Mouse (Mus musculus): ENCODE measurements around the gene Rnf169. TPM values are rescaled to one million over a fixed set of nuclear protein-coding genes. Genes with fewer than 3 reads are reported as not detected.

The Rnf169 gene
- polyA plus RNA-seq, 1 experiment, result 2.2 TPM

DNA sequence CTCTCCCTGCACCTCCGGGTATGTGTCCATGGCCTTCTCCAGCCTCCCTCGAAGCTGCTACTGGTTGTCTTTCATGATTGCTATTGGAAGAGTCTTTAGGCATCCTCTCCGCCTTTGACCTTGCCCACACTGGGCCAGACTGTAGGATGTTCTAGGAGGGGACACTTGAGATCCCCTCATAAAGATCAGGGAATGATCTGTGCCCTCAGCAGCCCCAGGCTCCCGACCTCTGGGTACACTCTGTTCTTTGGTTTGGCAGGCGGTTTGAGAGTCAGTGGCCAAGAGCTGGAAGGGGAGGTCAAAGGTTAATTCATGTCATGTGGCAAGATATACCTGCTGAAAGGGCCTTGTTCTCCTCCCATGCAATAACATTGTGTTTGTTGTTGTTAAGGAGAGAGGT, 30.5 kb upstream of the Rnf169 start:
- no peak overlapping the region for H3K4me3 ChIP-seq (ENCODE audit: low read depth, low read length)
- H3K36me3 ChIP-seq (ENCODE audit: control insufficient read depth, insufficient read depth, low read length), result no peaks in the 10 kb centered on the region
- WGBS, result 41% methylated on average over 5 of the region's 5 CpGs
- H3K27ac ChIP-seq (ENCODE audit: insufficient read depth, low read depth, low read length), result no peak overlapping the region
- H3K27me3 ChIP-seq (ENCODE audit: control insufficient read depth, insufficient read depth, low read length), result peaks cover 16% of the 10 kb centered on the region
- TF ChIP-seq CTCF (IDR thresholded peaks at IDR 0.05; ENCODE audit: extremely low read depth, insufficient read length, insufficient replicate concordance, low read depth, low read length), result no peak
- TF ChIP-seq POLR2A (IDR thresholded peaks at IDR 0.05; ENCODE audit: low read depth, low read length), result no peak
- peaks cover 4% of the 10 kb centered on the region; the same call in 1 of the 2 replicates for H3K4me1 ChIP-seq (ENCODE audit: control insufficient read depth, insufficient read depth, insufficient read length, low read length)

DNA sequence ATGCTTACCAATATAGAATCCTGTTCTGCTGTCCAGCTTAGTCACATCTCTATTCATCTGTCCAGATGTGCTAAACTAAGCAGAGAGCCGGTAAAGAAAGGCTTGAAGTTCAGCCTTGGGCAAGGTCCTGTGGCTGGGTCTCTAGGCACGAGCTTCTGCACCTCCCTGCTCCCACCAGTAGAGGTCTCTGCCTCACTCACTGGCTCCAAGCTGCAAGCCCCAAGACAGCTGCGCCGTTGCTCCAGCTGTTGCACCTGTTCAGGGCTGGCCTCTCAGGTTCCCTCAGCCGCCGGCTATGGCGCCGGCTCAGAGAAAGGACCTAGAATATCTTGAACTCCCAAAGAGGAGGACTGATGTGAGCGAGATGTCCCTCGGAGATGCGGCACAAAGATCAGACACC, 29.4 kb upstream of the Rnf169 start:
- Histone ChIP-seq H3K4me1 (ENCODE audit: control insufficient read depth, insufficient read depth, insufficient read length, low read length) (peaks cover 4% of the 10 kb centered on the region; the same call in 1 of the 2 replicates), H3K36me3 (ENCODE audit: control insufficient read depth, insufficient read depth, low read length) (no peaks in the 10 kb centered on the region), H3K4me3 (ENCODE audit: low read depth, low read length) (no peak overlapping the region), H3K27me3 (ENCODE audit: control insufficient read depth, insufficient read depth, low read length) (peaks cover 26% of the 10 kb centered on the region), H3K27ac (ENCODE audit: insufficient read depth, low read depth, low read length) (no peak overlapping the region)
- TF ChIP-seq CTCF (IDR thresholded peaks at IDR 0.05; ENCODE audit: extremely low read depth, insufficient read length, insufficient replicate concordance, low read depth, low read length) (peak; percentile 74), POLR2A (IDR thresholded peaks at IDR 0.05; ENCODE audit: low read depth, low read length) (peak; percentile 36; the same call in 1 of the 2 replicates)
- 10% methylated on average over 11 of the region's 11 CpGs for WGBS

DNA sequence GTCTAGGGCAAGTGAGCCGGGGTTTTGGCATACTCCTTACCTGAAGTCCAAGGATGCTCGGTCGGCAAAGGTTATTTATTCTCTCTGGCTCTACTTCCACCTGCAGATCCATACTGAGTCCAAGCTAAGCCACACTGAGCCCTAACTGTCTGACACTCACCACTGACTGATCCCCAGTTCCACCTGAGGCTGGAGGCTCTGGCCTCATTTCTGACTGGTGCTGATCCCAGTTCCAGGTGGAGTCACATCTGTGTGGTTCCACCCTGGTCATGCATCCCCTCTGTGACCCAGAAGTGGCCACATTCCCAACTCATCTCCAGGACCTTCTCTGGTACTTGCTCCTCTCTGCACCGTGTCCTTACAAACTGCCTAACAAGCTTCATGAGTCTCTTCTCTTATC, 28.5 kb upstream of the Rnf169 start:
- Histone ChIP-seq H3K4me3 (ENCODE audit: low read depth, low read length) (no peak overlapping the region), H3K4me1 (ENCODE audit: control insufficient read depth, insufficient read depth, insufficient read length, low read length) (peaks cover 4% of the 10 kb centered on the region; the same call in 1 of the 2 replicates), H3K27ac (ENCODE audit: insufficient read depth, low read depth, low read length) (no peak overlapping the region), H3K36me3 (ENCODE audit: control insufficient read depth, insufficient read depth, low read length) (no peaks in the 10 kb centered on the region), H3K27me3 (ENCODE audit: control insufficient read depth, insufficient read depth, low read length) (peaks cover 27% of the 10 kb centered on the region)
- WGBS, result 82% methylated on average over 4 of the region's 4 CpGs
- TF ChIP-seq POLR2A (IDR thresholded peaks at IDR 0.05; ENCODE audit: low read depth, low read length) (no peak), CTCF (IDR thresholded peaks at IDR 0.05; ENCODE audit: extremely low read depth, insufficient read length, insufficient replicate concordance, low read depth, low read length) (no peak)

DNA sequence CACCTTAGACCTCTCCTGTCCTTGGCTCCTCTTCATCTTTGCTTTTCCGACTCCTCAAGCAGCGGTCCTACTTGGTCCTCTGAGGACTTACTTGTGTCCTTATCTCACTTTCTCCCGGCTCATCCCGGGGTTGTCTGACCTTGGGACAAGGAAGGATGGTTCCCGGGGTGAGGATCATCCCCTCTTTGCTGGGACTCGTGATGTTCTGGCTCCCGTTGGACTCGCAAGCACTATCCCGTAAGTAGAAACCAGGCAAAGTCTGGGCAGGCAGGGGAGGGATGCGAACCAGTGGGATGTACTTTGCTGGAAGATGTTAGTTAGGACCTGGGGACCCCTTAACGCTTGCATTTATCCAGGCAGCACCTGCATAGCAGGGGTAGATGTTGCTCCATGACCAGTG, 26.2 kb upstream of the Rnf169 start:
- no peak overlapping the region for H3K27ac ChIP-seq (ENCODE audit: insufficient read depth, low read depth, low read length)
- no peaks in the 10 kb centered on the region for H3K36me3 ChIP-seq (ENCODE audit: control insufficient read depth, insufficient read depth, low read length)
- WGBS, result 7% methylated on average over 11 of the region's 11 CpGs
- TF ChIP-seq CTCF (IDR thresholded peaks at IDR 0.05; ENCODE audit: extremely low read depth, insufficient read length, insufficient replicate concordance, low read depth, low read length), result no peak
- H3K4me3 ChIP-seq (ENCODE audit: low read depth, low read length), result no peak overlapping the region
- H3K4me1 ChIP-seq (ENCODE audit: control insufficient read depth, insufficient read depth, insufficient read length, low read length), result peaks cover 4% of the 10 kb centered on the region; the same call in 1 of the 2 replicates
- peaks cover 27% of the 10 kb centered on the region for H3K27me3 ChIP-seq (ENCODE audit: control insufficient read depth, insufficient read depth, low read length)

DNA sequence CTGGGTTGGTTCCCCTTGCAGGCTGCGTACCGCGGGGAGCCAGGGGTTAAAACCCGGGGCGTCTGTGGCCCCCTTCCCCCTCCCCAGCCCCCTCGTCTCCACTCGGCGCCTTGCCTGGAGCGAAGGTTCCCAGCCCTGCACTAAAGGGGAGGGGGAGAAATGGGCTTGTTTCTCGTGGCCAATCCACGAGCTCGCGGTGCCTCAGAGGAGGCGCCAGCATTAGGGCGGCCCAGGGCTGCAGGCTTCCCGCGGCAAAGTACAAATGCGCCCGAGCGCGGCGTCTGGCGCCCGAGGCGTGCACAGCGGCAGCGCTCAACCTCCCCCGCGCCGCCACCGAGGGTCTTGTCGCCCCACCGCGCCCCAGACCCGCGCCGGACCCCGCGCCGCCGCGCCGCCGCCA, 25.5 kb upstream of the Rnf169 start, which contains the start of gene Chrdl2:
Chrdl2 (plus strand) TSS at position 383 of the 400 bp plus-strand sequence.
- Histone ChIP-seq H3K4me3 (ENCODE audit: low read depth, low read length) (peak within 1 kb of the TSS; percentile 36), H3K36me3 (ENCODE audit: control insufficient read depth, insufficient read depth, low read length) (no peaks in the 10 kb centered on the region), H3K4me1 (ENCODE audit: control insufficient read depth, insufficient read depth, insufficient read length, low read length) (peaks cover 4% of the 10 kb centered on the region; the same call in 1 of the 2 replicates), H3K27me3 (ENCODE audit: control insufficient read depth, insufficient read depth, low read length) (peaks cover 27% of the 10 kb centered on the region), H3K27ac (ENCODE audit: insufficient read depth, low read depth, low read length) (no peak within 1 kb of the TSS)
- TF ChIP-seq CTCF (IDR thresholded peaks at IDR 0.05; ENCODE audit: extremely low read depth, insufficient read length, insufficient replicate concordance, low read depth, low read length), result no peak
- no peak for TF ChIP-seq POLR2A (IDR thresholded peaks at IDR 0.05; ENCODE audit: low read depth, low read length)
- WGBS, result under 1% methylated on average over 42 of the region's 44 CpGs

DNA sequence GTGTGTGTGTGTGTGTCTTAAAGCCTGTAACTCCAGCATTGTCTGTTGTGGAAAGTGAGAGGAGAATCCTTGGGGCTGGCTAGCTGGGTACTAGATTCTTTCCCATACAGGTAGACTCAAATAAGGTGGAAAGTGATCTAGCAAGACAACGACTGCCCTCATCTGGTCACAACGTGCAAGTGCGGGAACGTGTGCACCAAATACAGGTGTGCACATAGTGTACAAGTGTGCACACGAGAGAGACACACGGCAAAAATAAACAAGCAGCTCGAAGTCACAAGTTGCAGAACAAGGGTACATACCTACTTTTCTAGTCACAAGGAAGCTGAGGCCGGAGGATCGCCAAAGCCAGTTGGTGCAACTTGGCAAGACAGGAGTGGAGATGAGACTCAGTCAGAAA, 23.5 kb upstream of the Rnf169 start:
- Histone ChIP-seq H3K36me3 (ENCODE audit: control insufficient read depth, insufficient read depth, low read length) (no peaks in the 10 kb centered on the region), H3K4me3 (ENCODE audit: low read depth, low read length) (no peak overlapping the region), H3K4me1 (ENCODE audit: control insufficient read depth, insufficient read depth, insufficient read length, low read length) (no peaks in the 10 kb centered on the region), H3K27me3 (ENCODE audit: control insufficient read depth, insufficient read depth, low read length) (peaks cover 27% of the 10 kb centered on the region), H3K27ac (ENCODE audit: insufficient read depth, low read depth, low read length) (no peak overlapping the region)
- WGBS, result 39% methylated on average over 9 of the region's 9 CpGs
- TF ChIP-seq CTCF (IDR thresholded peaks at IDR 0.05; ENCODE audit: extremely low read depth, insufficient read length, insufficient replicate concordance, low read depth, low read length), result peak; percentile 27; the same call in 1 of the 2 replicates
- TF ChIP-seq POLR2A (IDR thresholded peaks at IDR 0.05; ENCODE audit: low read depth, low read length), result no peak

DNA sequence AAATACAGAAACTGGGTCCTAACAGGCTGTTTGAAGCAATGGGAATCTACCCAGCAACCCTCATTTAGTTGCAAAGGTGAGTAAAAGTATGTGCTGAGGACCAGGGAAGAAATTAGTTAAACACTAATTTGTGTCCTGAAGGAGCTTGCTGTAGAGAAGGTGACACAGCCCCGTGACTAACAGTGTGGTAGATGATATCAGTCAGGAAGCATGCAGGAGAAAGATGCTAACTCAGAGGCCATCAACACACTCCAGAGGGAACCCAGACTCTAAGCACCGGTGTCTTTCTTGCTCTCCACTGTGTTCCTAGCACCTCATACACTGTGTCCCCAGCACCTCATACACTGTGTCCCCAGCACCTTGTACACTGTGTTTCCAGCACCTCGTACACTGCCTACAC, 18.4 kb upstream of the Rnf169 start:
- 67% methylated on average over 3 of the region's 3 CpGs for WGBS
- Histone ChIP-seq H3K36me3 (ENCODE audit: control insufficient read depth, insufficient read depth, low read length) (no peaks in the 10 kb centered on the region), H3K27me3 (ENCODE audit: control insufficient read depth, insufficient read depth, low read length) (no peaks in the 10 kb centered on the region), H3K27ac (ENCODE audit: insufficient read depth, low read depth, low read length) (no peak overlapping the region), H3K4me1 (ENCODE audit: control insufficient read depth, insufficient read depth, insufficient read length, low read length) (no peaks in the 10 kb centered on the region), H3K4me3 (ENCODE audit: low read depth, low read length) (no peak overlapping the region)
- TF ChIP-seq CTCF (IDR thresholded peaks at IDR 0.05; ENCODE audit: extremely low read depth, insufficient read length, insufficient replicate concordance, low read depth, low read length), result no peak
- TF ChIP-seq POLR2A (IDR thresholded peaks at IDR 0.05; ENCODE audit: low read depth, low read length), result no peak
